Mouse (Mus musculus) small intestine, adult 2 months (tissue): Measurements from ENCODE around the gene Susd6.

ENCODE experiments used
- CTCF ChIP-seq: fragments of 200-500 bp; IDR thresholded peaks from 2 replicates; pipeline ENCODE4 v1.5.1; 2012; ENCODE audit warnings: low read depth, mild to moderate bottlenecking, control low read depth, inconsistent platforms, low read length, moderate library complexity, mixed read lengths; ENCODE audit not compliant: insufficient replicate concordance, insufficient read length; ENCODE audit errors: extremely low read depth
- POLR2A ChIP-seq: fragments of 200-500 bp; IDR thresholded peaks from 2 replicates; pipeline ENCODE4 v1.6.1; 2012; ENCODE audit warnings: low read depth, mild to moderate bottlenecking, control low read depth, inconsistent platforms, low read length, moderate library complexity

DNA sequence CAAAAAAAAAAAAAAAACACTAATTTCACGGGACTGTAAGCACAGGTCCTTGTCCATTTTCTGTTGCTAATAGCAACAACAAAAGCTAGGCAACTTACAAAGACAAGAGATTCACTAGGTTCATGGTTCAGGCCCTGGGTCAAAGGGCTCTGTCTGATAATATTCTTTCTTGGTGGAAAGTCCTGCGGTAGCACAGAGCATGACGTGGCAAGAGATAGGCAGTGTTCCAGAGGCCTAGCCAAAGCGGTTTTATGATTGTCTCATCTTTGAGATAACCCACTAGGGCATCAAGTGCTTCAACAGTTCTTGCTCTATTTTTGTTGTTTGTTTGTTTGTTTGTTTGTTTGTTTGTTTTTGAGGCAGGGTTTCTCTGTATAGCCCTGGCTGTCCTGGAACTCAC is 136.2 kb downstream of the Susd6 start:
- TF ChIP-seq POLR2A (no peak), CTCF (no peak)
